Mouse (Mus musculus) bone marrow, adult 2 months (tissue): ENCODE results near the gene Olfr642.

ENCODE experiments used
- CTCF ChIP-seq: fragments of 200-500 bp; IDR thresholded peaks from 2 replicates; pipeline ENCODE4 v1.5.1; 2011; ENCODE audit warnings: low read length, control low read depth; ENCODE audit not compliant: control insufficient read depth, insufficient read depth
- POLR2A ChIP-seq: fragments of 200-500 bp; IDR thresholded peaks from 2 replicates; pipeline ENCODE4 v1.6.1; 2011; ENCODE audit warnings: low read depth, mild to moderate bottlenecking, control low read depth, low read length, borderline replicate concordance; ENCODE audit not compliant: control insufficient read depth

GRCm38 (mm10) chr7:104035145-104035544 lies 17.3 kb downstream of the Olfr642 start, which contains the start of gene Olfr641:
- TF ChIP-seq CTCF (no peak), POLR2A (no peak)
